Mouse (Mus musculus) erythroid progenitor cell, adult 5-6 weeks (primary cell): ENCODE data around the gene Ubl3. TPM values are rescaled to one million over a fixed set of nuclear protein-coding genes. Genes with fewer than 3 reads are reported as not detected.

Experiments
- ATAC-seq: replicated peaks from 2 replicates; pipeline ENCODE4 v1.8.0; 2016; ENCODE audit warnings: moderate number of reproducible peaks, mild to moderate bottlenecking, moderate TSS enrichment, inconsistent platforms; ENCODE audit not compliant: poor library complexity, low FRiP score, severe bottlenecking
- total RNA-seq, 2 experiments: library from RNA; stranded (forward) in 1 of 2; stranded (reverse) in 1 of 2; fragments of 150-400 nt in 1 of 2; fragments of 186-747, 209-891 nt in 1 of 2; gene quantifications; 2 replicates each; pipeline versions ENCODE4 v1.2.3 to v1.2.4; 2015 to 2017; ENCODE audit warnings: low replicate concordance in 2 of 2

The Ubl3 gene
- total RNA-seq, 2 experiments from 2014 or later: 13.4 to 21.3 TPM

DNA sequence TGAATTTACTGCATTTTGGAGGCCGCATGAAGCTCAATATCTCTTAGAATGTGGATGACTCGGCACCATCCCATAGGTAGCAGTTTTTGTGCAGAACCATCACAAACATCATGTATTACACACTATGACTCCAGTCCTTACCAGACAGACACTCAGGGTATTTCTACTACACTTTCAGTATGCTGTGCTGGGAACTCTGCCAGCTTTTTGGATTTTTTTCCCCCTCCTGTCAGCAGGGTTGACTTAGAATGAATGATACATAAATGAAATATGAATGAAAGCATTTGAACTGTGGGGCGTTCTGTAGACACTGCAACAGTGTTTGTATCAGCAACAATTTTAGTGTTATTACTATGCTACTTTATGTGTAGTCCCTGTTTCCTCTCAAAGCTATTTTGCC lies 17.9 kb downstream of the Ubl3 start:
- no peak for ATAC-seq

DNA sequence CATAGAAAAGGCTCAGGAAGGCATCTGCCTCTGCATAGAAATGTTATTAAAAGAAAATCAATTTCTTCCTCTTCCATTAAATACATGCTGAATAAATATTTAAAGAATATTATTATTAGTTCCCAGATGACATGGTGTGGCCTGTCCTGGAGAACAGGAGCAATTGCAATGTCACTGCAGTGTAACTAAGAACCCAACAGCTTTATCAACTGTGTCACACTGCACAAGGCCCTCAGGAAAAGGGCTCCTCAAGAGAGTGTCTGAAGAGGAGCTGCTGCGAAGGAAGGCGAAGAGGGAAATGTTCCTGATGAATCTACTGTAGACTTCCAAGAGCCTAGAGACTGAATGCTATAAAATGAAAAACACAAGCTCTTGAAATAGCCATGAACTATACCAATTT lies 18.7 kb downstream of the Ubl3 start:
- no peak for ATAC-seq

DNA sequence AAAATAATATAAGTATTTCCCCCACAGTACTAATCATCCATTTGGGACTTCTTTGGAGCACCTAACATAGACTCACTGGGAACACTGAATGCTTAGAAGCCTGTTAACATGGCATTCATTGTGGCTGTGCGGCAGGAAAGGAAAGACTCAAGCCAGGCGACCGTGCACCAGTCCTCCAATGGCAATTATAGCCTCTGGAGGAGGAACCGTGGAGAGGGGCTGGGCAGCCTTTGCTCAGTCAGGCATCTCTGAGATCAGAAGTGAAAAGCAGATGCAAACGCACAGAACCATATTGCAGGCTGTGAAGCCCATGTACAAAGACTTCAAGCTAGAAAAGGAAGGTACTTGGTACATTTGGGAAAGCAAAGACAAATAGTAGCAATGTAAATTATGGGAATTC lies 20.4 kb downstream of the Ubl3 start:
- ATAC-seq: no peak

DNA sequence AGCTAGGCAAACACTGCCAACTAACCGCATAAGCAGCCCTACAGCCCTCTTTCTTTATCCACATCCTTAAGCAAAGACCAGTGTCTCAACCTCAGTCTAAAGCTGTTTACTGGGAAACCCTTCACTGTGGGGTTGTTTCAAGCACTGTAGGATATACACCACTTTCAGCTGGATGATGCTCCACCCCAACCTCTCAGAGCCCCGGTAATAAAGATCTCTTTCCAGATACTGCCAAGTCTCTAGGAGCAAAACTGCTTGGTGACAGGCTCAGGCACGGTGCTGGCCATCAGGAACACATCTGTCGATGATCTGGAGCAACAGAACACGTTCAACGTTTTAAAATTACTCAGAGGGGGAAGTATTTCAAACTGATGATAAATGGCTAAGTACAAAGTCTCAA lies 25.0 kb downstream of the Ubl3 start:
- no peak for ATAC-seq

DNA sequence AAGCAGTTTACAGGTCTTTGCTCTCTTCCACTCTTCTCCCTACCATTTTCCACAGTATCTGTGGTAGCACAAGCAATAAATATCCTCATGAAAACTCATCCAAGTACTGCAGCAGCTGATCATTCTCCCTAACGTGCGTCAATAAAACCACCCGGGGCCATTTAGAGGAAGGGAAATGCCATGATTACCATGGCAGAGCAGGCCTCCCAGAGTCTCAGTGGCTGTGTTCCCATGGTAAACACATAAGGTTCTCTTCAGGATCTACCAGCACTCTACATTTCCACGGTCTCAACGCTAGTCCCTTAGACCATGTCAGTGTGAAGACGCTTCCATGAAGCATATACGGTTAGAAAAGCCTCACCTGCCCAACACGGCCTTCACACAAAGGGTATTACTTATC lies 26.0 kb downstream of the Ubl3 start:
- no peak for ATAC-seq

DNA sequence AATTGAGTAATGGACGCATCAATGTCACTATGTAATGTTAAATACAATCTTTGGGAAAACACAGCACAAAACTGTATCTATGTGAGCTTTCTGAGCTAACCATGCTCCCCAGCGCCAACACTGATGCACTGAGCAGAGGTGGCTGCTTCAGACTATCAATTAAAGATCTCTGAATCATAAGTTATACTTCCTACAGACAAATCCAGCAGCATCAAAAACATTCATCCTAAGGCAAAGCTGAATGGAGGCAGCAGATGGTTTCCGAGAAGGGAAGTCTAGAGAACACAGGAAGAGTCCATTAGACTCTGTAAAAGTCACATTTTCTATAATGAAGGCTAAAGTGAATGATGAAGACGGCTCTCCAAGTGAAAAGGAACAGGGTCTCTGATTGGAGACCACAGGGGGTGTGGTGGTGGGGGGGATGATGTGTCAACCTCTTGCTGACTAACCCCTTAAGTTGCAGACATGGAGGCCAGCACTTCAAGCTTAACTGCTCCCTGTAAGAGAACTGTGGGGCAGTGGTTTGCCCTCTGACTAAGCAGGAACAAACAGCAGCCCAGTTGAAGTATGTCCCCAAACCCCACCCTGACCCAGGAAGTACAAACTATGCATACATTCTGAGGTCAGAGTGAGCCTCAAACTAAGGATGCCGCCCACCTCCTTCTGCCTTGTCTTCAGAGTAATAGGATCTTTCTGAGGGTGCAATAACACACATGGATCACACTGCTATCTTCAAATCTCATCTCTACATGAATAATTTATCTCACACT lies 29.2 kb downstream of the Ubl3 start:
- no peak for ATAC-seq

DNA sequence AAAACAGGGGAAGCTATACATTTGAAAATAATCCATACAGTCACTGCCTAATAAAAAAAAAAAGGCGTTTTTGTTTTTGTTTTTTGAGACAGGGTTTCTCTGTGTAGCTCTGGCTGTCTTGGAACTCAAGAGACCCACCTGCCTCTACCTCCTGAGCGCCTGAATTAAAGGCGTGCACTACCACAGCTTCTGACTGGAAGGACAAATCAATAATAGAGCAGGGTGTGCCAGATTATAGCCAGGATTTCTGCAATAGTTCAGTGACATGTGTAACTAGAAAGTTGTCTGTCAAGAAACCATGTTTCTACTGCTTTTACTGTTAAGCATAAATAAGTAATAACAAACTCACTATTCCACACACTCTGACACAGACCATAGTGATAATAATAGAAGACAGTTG lies 30.2 kb downstream of the Ubl3 start:
- no peak for ATAC-seq

DNA sequence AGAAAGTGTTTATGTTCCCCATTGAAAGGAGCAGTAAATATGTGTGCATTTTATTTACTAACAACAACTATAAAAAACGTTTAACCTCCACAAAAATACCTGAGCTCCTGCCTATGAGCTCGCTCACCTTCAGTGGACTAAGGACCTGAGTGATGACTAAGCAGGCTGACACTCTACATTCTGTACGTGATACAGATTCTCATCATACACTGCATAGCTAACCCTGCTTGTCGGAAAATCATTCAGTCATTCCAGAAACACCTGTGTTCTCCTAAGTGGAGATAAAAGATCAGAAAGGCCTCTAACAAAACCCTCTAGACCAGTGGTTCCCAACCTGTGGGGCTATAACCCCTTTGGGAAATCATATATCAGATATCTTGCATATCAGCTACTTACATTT lies 35.1 kb downstream of the Ubl3 start:
- ATAC-seq: no peak

DNA sequence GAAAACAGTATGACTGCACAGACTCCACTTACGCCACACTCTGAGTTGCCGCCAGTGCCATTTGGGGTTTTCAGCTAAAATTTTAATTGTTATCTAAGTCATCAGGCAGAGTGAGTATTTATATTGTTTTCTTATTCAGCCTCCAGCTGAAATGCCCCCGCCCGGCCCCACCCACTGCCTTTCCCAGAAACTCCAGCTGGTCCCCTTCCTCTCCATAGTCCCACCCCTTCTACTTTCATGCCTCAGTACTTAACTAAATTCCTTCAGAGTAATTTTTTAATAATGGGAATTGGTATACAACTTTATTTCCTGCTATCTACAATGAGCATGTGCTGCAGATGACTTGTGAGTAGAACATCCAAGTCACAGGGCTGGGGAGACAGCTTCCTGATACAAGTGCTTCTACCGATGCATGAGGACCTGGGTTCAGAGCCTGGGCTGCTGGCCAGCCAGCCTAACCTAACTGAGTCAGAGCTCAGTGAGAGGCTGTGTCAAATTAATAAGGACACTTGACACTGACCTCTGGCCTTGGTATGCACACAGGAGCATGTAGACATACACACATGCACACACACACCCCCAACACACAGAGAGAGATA lies 40.4 kb downstream of the Ubl3 start:
- no peak for ATAC-seq

DNA sequence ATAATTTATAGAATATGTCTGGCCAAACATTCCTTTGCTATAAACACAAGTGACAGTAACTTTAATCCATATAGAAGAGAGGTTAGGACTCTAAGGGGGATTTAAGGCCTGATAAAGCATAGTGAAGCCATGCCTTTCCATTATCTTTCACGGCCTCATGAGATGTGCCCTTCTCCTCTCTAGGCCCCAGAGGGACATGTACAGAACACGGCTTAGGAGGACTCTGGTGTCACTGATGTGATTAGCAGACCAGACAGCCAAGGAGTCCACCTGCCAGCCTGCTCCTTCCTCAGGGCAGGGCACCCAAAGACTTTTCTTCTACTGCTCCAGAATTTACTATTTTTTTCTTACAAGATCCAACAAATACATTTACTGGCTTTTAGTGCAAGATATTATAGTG lies 42.3 kb downstream of the Ubl3 start:
- ATAC-seq: no peak

DNA sequence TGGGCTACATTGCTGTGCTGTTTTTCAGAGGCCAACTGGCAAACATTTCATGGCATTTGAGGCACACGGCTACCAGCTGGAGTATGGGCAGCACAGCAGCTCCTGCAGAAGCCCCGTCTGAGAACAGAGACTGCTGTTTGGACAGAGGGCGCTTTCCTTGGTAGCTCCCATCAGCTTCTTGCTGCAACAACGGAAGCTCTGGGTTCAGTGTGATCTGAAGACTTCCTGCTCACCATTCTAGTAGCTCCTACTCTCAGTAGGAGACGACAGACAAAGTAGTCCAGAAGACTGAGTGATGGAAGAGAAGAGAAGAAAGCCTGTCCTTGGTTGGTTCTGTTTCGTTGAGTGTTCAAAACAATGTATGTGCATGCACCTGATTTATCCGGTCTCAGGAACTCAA lies 42.9 kb downstream of the Ubl3 start:
- ATAC-seq: no peak

DNA sequence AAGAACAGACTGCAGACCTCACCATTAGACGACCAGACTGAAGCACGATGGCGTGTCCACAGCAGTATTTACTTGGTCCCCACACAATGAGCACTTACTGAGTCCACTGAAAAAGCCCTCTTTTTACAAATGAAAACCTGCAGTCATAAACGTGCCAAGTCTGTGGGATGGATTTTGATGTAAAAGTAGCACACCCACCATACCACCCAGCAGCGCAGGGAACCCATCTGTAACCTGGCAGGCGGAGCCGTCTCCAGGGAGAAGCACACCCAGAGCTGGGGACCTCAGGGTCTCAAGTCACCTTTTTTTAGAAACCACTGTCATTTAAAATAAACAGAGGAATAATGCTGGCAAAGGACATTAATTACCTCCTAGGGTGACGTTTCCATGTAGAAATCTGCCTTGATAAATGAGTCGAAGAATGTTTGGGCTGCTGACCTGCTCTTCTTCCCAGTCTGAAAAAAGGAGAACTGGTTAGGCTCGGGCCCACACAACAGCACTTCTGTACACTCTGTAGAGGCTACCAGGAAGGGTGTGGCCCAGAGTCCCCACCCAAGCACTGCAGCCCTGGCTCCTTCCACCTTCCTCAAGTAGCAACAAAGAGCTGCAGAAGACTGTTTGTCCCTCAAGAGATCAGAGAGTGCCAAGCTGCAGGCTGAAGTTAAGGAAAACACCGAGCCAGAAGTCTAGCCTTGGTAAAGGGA lies 43.5 kb downstream of the Ubl3 start:
- no peak for ATAC-seq

DNA sequence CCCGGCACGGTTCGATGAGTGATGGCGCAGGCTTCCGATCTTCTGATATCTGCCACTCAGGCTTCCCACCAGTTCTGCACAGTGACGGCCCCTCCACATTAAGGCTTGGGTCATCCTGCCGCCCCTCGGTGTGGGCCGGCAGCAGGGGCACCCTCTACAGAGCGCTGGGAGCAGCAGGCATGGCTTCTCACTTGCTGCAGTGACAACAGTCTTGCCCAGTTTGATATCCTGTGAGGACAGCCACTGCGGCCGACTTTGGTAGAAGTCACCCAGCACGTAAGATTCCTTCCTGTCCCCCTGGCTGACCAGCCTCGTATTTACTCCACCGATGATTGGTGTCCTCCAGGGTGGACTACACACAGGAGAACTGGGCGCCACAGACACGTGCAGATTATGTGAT lies 47.2 kb downstream of the Ubl3 start:
- ATAC-seq: no peak

DNA sequence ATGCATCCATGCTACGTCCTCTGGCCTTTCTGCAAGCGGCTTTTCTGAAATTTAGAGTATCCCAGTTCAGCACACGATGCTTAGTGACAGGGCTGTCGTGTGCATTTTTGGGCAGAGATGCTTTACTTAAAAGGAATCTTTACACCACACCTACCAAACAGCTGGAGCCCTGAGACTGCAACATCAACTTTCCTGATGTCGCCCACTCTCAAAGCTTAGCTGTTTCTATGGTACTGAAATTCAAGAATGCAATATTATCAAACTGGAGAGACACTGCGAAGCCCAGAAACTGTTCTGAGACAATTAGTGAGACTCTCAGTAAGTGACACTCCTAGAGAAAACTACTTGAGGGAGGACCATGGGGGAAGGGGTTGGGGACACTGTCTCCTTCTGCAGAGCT lies 50.4 kb downstream of the Ubl3 start:
- ATAC-seq: no peak

DNA sequence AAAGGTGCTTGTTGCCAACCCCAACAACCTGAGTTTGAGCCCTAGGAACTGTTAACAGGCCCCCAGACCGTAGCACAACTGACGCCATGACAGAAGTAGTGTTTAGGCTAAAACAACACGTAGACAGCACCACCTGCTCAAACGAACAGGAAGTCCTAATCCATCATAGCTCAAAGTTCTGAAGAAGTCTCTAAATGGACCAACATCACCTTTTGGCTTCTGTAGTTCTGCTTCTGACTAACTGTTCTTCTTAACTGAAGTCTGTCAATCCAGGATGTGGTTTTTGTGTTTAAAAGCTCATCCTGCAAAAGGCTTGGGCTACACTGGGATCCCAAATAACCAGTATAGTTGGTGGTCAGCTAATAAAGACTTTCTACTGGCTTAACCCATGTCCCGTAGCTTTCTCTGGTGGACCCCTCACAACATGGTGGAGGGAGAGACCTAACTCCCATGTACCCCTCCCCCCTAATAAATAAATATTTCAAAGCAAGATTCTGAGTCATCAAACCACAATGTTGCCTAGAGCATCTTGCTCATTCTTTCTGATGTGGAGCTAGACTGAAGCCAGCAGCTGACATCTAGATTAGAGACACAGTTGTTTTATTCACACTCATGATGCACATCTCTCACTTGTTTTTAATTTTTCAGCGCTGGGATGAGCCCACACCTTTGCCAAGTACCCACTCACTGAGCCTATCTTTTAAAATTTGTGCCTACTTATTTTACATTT lies 51.2 kb downstream of the Ubl3 start:
- no peak for ATAC-seq

DNA sequence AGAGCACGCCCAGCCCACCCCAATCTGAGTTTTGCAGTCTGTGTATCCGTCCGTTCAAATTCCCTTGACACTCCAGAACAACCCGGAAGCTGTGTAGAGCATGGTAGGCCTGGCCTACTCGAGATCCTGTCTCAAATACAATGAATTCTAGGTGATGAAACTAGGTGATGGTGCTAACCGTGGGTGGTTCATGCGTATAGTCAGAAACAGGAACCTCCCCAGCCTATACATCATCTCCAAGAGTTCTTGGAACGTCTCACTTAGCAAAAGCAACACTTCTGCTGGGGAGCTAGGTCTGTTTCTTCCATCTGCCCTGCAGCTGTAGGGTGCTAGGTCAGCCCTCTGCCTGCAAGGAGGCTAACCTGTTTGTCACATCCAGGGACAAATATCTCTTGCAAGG lies 52.1 kb downstream of the Ubl3 start:
- no peak for ATAC-seq

DNA sequence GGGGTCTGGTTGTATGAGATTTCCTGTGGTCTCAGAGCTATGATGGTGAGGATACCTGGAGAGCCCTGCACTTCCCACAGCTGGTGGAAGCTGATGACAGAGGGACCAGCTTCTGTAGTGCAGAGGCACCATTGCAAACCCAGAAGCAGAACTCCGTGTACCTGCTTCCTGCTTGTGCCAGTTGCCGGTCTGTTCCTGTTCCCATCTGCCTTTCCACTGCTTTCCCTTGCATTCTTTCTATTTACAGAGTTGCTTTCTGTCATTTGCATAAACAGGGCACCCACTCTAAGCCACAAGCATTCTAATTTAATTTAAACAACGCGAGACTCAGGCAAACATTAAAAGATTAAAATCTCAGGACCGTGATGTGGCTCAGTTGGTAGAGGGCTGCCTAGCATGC lies 53.0 kb downstream of the Ubl3 start:
- ATAC-seq: no peak

DNA sequence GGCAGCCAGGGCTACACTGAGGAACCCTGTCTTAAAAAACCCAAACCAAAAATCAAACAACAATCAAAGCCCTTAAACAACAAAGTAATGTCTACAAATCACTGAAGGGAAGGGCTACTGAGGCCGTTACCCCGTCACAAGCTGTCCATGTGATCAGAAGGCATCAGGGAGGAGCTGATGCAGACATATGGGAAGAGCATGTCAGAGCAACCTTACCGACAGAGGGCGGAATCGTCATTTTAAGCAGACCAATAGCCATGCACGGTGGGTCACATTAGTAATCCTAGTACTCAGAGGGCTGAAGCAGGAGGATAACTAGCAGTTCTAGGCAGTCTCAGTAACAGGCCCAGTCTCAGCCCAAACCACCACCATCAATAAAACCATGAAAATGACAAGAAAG lies 56.6 kb downstream of the Ubl3 start:
- ATAC-seq: no peak

DNA sequence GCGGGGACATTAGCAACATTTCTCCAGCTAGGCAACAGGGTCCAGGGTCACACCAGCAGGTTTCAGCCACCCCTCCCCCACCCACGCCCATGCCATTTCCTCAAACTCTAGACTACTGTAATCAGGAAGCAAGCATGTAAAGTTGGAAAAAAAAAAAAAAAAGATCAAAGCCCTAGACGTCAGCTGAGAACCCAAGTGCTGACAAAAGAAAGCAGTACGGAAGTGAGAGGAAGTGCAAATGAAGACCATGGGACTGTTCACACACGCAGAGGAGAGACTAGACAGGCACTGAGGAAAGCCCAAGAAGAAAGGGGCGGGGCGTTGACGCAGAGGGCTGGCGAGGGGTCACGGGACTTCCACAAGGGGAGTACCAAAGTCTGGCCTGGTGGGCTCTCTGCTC lies 57.4 kb downstream of the Ubl3 start:
- ATAC-seq: no peak

DNA sequence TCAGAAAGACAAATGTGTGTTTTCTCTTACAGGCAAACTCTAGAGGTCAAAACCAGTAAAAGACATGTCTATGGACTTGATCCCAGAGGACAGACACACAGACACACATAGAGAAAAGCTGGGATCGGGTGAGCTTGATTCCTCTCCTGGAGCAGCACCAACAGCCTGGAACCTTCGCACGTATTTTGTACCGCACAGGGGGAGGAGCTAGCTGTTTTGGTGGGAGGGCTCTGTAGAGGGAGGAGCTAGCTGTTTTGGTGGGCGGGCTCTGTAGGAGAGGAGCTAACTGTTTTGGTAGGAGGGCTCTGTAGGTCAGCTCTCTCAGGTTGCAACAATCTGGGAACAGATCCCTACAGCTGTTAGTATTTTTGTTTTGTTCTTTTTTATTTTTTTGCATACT lies 58.3 kb downstream of the Ubl3 start:
- no peak for ATAC-seq

DNA sequence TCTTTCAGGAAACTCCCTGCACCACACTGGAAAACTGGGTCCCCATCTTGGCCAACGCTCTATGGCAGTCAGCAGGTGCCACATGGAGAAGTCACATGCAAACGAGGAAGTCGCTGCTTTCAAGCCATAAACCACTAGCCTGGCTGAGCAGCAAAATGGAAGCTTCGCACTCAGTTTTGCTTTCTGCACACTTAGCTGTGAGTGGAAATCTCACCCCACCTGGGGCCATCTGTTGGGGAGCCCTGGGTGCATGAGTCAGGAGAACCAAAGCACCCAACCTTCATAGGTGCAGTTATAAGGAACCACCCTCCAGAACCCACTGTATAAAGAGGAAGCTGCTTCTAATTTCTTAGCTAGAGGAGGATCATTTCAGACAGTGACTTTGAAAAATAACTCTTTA lies 59.6 kb downstream of the Ubl3 start:
- no peak for ATAC-seq
